Mouse (Mus musculus) small intestine, adult 2 months (tissue): ENCODE data around the gene Fbxo44.

Experiments
- CTCF ChIP-seq: fragments of 200-500 bp; IDR thresholded peaks from 2 replicates; pipeline ENCODE4 v1.5.1; 2012; ENCODE audit warnings: low read depth, mild to moderate bottlenecking, control low read depth, inconsistent platforms, low read length, moderate library complexity, mixed read lengths; ENCODE audit not compliant: insufficient replicate concordance, insufficient read length; ENCODE audit errors: extremely low read depth
- POLR2A ChIP-seq: fragments of 200-500 bp; IDR thresholded peaks from 2 replicates; pipeline ENCODE4 v1.6.1; 2012; ENCODE audit warnings: low read depth, mild to moderate bottlenecking, control low read depth, inconsistent platforms, low read length, moderate library complexity

- TF ChIP-seq CTCF (peak; percentile 93), POLR2A (no peak)
Observed at GRCm38 (mm10) chr4:148170842-148171241, 10.6 kb upstream of the Fbxo44 start.
